8 mouse cellular contexts compared by ENCODE assay signal in the genomic region with DNA sequence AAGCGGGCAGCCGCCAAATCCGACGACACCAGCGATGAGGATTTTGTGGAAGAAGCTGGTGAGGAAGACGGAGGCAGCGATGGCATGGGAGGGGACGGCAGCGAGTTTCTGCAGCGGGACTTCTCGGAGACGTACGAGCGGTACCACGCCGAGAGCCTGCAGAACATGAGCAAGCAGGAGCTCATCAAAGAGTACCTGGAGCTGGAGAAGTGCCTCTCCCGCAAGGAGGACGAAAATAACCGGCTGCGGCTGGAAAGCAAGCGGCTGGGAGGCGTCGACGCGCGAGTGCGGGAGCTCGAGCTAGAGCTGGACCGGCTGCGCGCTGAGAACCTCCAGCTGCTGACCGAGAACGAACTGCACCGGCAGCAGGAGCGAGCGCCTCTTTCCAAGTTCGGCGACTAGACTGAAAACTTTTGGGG. TPM values are rescaled to one million over a fixed set of nuclear protein-coding genes. Genes with fewer than 3 reads are reported as not detected.
DNase-seq lines count a peak whose midpoint lies in the region; ATAC-seq and TF ChIP-seq lines count a peak whose summit lies in the region.

No protein-coding gene starts in this region.

- no peaks in the 10 kb centered on the region; the same call in 1 of the 2 replicates for H3K27me3 ChIP-seq in heart, embryonic 11.5 days (ENCODE audit: control insufficient read depth, insufficient read depth, low read length)
- H3K27me3 ChIP-seq in ES-Bruce4 (ENCODE audit: control insufficient read depth, insufficient read depth, low read length, poor library complexity, severe bottlenecking) = no peaks in the 10 kb centered on the region
- no peaks in the 10 kb centered on the region; the same call in 1 of the 2 replicates for H3K27me3 ChIP-seq in embryonic facial prominence, embryonic 12.5 days
- peaks cover 3% of the 10 kb centered on the region for H3K27me3 ChIP-seq in hindbrain, embryonic 16.5 days (replicated peaks; ENCODE audit: control insufficient read depth, insufficient read depth, low read length)
- H3K27me3 ChIP-seq in lung, embryonic 16.5 days (ENCODE audit: control insufficient read depth, insufficient read depth, low read depth, low read length) = no peaks in the 10 kb centered on the region
- no peaks in the 10 kb centered on the region for H3K27me3 ChIP-seq in small intestine, adult 2 months (ENCODE audit: control insufficient read depth, insufficient read depth, low read length)

- DNase-seq in heart, postnatal 25 days (ENCODE audit: low spot score) = no peak
- no peak for DNase-seq in MN1 (ENCODE audit: low spot score)

- TF ChIP-seq POLR2A in ES-Bruce4 (IDR thresholded peaks at IDR 0.05; ENCODE audit: insufficient read depth, low read length) = no peak
- no peak for TF ChIP-seq POLR2A in small intestine, adult 2 months (IDR thresholded peaks at IDR 0.05; ENCODE audit: low read depth, low read length)

- H3K36me3 ChIP-seq in heart, embryonic 11.5 days (ENCODE audit: control insufficient read depth, insufficient read depth, low read length) = no peaks in the 10 kb centered on the region
- no peaks in the 10 kb centered on the region; the same call in 1 of the 2 replicates for H3K36me3 ChIP-seq in ES-Bruce4 (ENCODE audit: control insufficient read depth, insufficient read depth, low read length, poor library complexity, severe bottlenecking)
- H3K36me3 ChIP-seq in embryonic facial prominence, embryonic 12.5 days = no peaks in the 10 kb centered on the region
- no peaks in the 10 kb centered on the region for H3K36me3 ChIP-seq in hindbrain, embryonic 16.5 days (ENCODE audit: control insufficient read depth, insufficient read depth, low read length)
- no peaks in the 10 kb centered on the region for H3K36me3 ChIP-seq in lung, embryonic 16.5 days (ENCODE audit: control insufficient read depth, insufficient read depth, low read length)
- H3K36me3 ChIP-seq in small intestine, adult 2 months (ENCODE audit: control insufficient read depth, insufficient read depth, low read length) = no peaks in the 10 kb centered on the region

- TF ChIP-seq CTCF in ES-Bruce4 (IDR thresholded peaks at IDR 0.05; ENCODE audit: low read depth, low read length) = no peak
- TF ChIP-seq CTCF in small intestine, adult 2 months (IDR thresholded peaks at IDR 0.05; ENCODE audit: extremely low read depth, insufficient read length, insufficient replicate concordance, low read depth, low read length) = no peak

- intact Hi-C loops in heart, postnatal 25 days (cut with DNase I) = loop anchor here (1.0 kb wide), 2 partner anchors 15 to 42 kb away; partner anchors contain the start of gene Hexim2

- H3K27ac ChIP-seq in heart, embryonic 11.5 days (ENCODE audit: low read depth, low read length) = 0 out of 2 replicates have a peak overlapping the region, but pooled peaks have one; percentile 82
- no peak overlapping the region for H3K27ac ChIP-seq in ES-Bruce4 (ENCODE audit: insufficient read depth, low read length)
- H3K27ac ChIP-seq in embryonic facial prominence, embryonic 12.5 days = peak overlapping the region; percentile 85; the same call in 1 of the 2 replicates
- H3K27ac ChIP-seq in hindbrain, embryonic 16.5 days (ENCODE audit: low read depth, low read length) = peak overlapping the region; percentile 90
- H3K27ac ChIP-seq in lung, embryonic 16.5 days (ENCODE audit: low read length) = peak overlapping the region; percentile 86
- H3K27ac ChIP-seq in small intestine, adult 2 months (ENCODE audit: insufficient read depth, low read depth, low read length) = peak overlapping the region; percentile 34

- TF ChIP-seq EP300 in ES-Bruce4 (IDR thresholded peaks at IDR 0.05; ENCODE audit: insufficient read depth, low read depth, low read length) = no peak

- H3K4me1 ChIP-seq in heart, embryonic 11.5 days (ENCODE audit: control insufficient read depth, insufficient read depth, low read length) = peaks cover 9% of the 10 kb centered on the region; the same call in 1 of the 2 replicates
- H3K4me1 ChIP-seq in ES-Bruce4 (ENCODE audit: control insufficient read depth, insufficient read depth, low read length) = peaks cover 2% of the 10 kb centered on the region
- peaks cover 15% of the 10 kb centered on the region for H3K4me1 ChIP-seq in embryonic facial prominence, embryonic 12.5 days
- peaks cover 14% of the 10 kb centered on the region for H3K4me1 ChIP-seq in hindbrain, embryonic 16.5 days (ENCODE audit: control insufficient read depth, insufficient read depth, low read depth, low read length)
- H3K4me1 ChIP-seq in lung, embryonic 16.5 days (replicated peaks; ENCODE audit: control insufficient read depth, insufficient read depth, low read length) = peaks cover 14% of the 10 kb centered on the region
- peaks cover 5% of the 10 kb centered on the region; the same call in 1 of the 2 replicates for H3K4me1 ChIP-seq in small intestine, adult 2 months (ENCODE audit: control insufficient read depth, insufficient read depth, insufficient read length, low read length)

- H3K9me3 ChIP-seq in heart, embryonic 11.5 days (replicated peaks; ENCODE audit: control insufficient read depth, low read length) = no peaks in the 10 kb centered on the region
- no peaks in the 10 kb centered on the region for H3K9me3 ChIP-seq in ES-Bruce4 (replicated peaks; ENCODE audit: control insufficient read depth, insufficient read depth, low read length, poor library complexity, severe bottlenecking)
- H3K9me3 ChIP-seq in embryonic facial prominence, embryonic 12.5 days = no peaks in the 10 kb centered on the region
- no peaks in the 10 kb centered on the region for H3K9me3 ChIP-seq in hindbrain, embryonic 16.5 days (ENCODE audit: control insufficient read depth, low read length)
- no peaks in the 10 kb centered on the region for H3K9me3 ChIP-seq in lung, embryonic 16.5 days (ENCODE audit: control insufficient read depth, low read length)

- no peak for ATAC-seq in heart, embryonic 11.5 days (replicated peaks; ENCODE audit: insufficient number of reproducible peaks, low FRiP score, low TSS enrichment)
- ATAC-seq in embryonic facial prominence, embryonic 12.5 days (ENCODE audit: insufficient number of reproducible peaks, insufficient read depth, low FRiP score, low TSS enrichment) = no peak
- ATAC-seq in hindbrain, embryonic 16.5 days = no peak
- ATAC-seq in lung, embryonic 16.5 days (ENCODE audit: low read depth) = no peak

- peak overlapping the region; percentile 72 for H3K9ac ChIP-seq in heart, embryonic 11.5 days (ENCODE audit: low read depth, low read length)
- peak overlapping the region; percentile 76 for H3K9ac ChIP-seq in ES-Bruce4 (ENCODE audit: low read depth, poor library complexity, severe bottlenecking)
- peak overlapping the region; percentile 74 for H3K9ac ChIP-seq in embryonic facial prominence, embryonic 12.5 days
- H3K9ac ChIP-seq in hindbrain, embryonic 16.5 days (ENCODE audit: low read depth, low read length) = peak overlapping the region; percentile 77
- H3K9ac ChIP-seq in lung, embryonic 16.5 days (ENCODE audit: low read length) = peak overlapping the region; percentile 78

- H3K4me3 ChIP-seq in heart, embryonic 11.5 days (ENCODE audit: low read depth, low read length) = peak overlapping the region; percentile 58
- peak overlapping the region; percentile 72 for H3K4me3 ChIP-seq in ES-Bruce4 (ENCODE audit: low read depth, low read length)
- peak overlapping the region; percentile 66 for H3K4me3 ChIP-seq in embryonic facial prominence, embryonic 12.5 days
- peak overlapping the region; percentile 64 for H3K4me3 ChIP-seq in hindbrain, embryonic 16.5 days (ENCODE audit: low read length)
- H3K4me3 ChIP-seq in lung, embryonic 16.5 days (ENCODE audit: low read length) = peak overlapping the region; percentile 79
- H3K4me3 ChIP-seq in small intestine, adult 2 months (ENCODE audit: low read depth, low read length) = peak overlapping the region; percentile 82

- under 1% methylated on average over 38 of the region's 38 CpGs for WGBS in heart, embryonic 11.5 days (ENCODE audit: insufficient replicate concordance)
- under 1% methylated on average over 38 of the region's 38 CpGs for WGBS in embryonic facial prominence, embryonic 12.5 days
- under 1% methylated on average over 38 of the region's 38 CpGs for WGBS in hindbrain, embryonic 16.5 days
- WGBS in lung, embryonic 16.5 days = under 1% methylated on average over 38 of the region's 38 CpGs
- WGBS in small intestine, adult 2 months = under 1% methylated on average over 38 of the region's 38 CpGs

- peak overlapping the region; percentile 77 for H3K4me2 ChIP-seq in heart, embryonic 11.5 days
- peak overlapping the region; percentile 91 for H3K4me2 ChIP-seq in embryonic facial prominence, embryonic 12.5 days (replicated peaks)
- peak overlapping the region; percentile 76 for H3K4me2 ChIP-seq in hindbrain, embryonic 16.5 days (ENCODE audit: low read length)
- H3K4me2 ChIP-seq in lung, embryonic 16.5 days (ENCODE audit: low read depth, low read length) = peak overlapping the region; percentile 92

RNA-seq across cellular contexts. Expression of gene Hexim1, which starts 1.6 kb away (rescaled TPM):
- polyA plus RNA-seq in heart, embryonic 11.5 days (2014; fragmentation: Nextera tagmentation; extraction: Ambion mirVana) = 4.2 and 4.4 TPM in 2 replicates
- total RNA-seq in heart, postnatal 25 days (2021) = 10 to 100 TPM; 17.5 to 18.8 TPM
- 17.2 and 20.1 TPM in 2 replicates for polyA plus RNA-seq in ES-Bruce4 (2011; ENCODE audit: insufficient read depth, insufficient read length, low read depth, missing spikeins)
- 4.0 and 4.2 TPM in 2 replicates for polyA plus RNA-seq in embryonic facial prominence, embryonic 12.5 days (2016; fragmentation: Nextera tagmentation; extraction: Ambion mirVana)
- 4.1 and 4.7 TPM in 2 replicates for polyA plus RNA-seq in hindbrain, embryonic 16.5 days (2015; fragmentation: Nextera tagmentation; extraction: Ambion mirVana)
- polyA plus RNA-seq in lung, embryonic 16.5 days (2015; fragmentation: Nextera tagmentation; extraction: Ambion mirVana) = 4.6 and 5.2 TPM in 2 replicates
- polyA plus RNA-seq in small intestine, adult 2 months (2012; rRNA removed) = 4.3 and 11.4 TPM in 2 replicates

RNA-seq across cellular contexts. Expression of gene Hexim2, which starts 14.6 kb away (rescaled TPM):
- 3.5 and 5.6 TPM in 2 replicates for polyA plus RNA-seq in heart, embryonic 11.5 days (2014; fragmentation: Nextera tagmentation; extraction: Ambion mirVana)
- 1 to 10 TPM; 1.3 to 2.3 TPM for total RNA-seq in heart, postnatal 25 days (2021)
- 1.7 and 4.5 TPM in 2 replicates for polyA plus RNA-seq in ES-Bruce4 (2011; ENCODE audit: insufficient read depth, insufficient read length, low read depth, missing spikeins)
- 13.5 and 13.8 TPM in 2 replicates for polyA plus RNA-seq in embryonic facial prominence, embryonic 12.5 days (2016; fragmentation: Nextera tagmentation; extraction: Ambion mirVana)
- polyA plus RNA-seq in hindbrain, embryonic 16.5 days (2015; fragmentation: Nextera tagmentation; extraction: Ambion mirVana) = 27.7 and 30.2 TPM in 2 replicates
- 8.7 and 10.1 TPM in 2 replicates for polyA plus RNA-seq in lung, embryonic 16.5 days (2015; fragmentation: Nextera tagmentation; extraction: Ambion mirVana)
- polyA plus RNA-seq in small intestine, adult 2 months (2012; rRNA removed) = 0.86 and 2.2 TPM in 2 replicates

RNA-seq across cellular contexts. Expression of gene Acbd4, which starts 16.1 kb away (rescaled TPM):
- polyA plus RNA-seq in heart, embryonic 11.5 days (2014; fragmentation: Nextera tagmentation; extraction: Ambion mirVana) = 11.2 and 11.8 TPM in 2 replicates
- total RNA-seq in heart, postnatal 25 days (2021) = 10 to 100 TPM; 36.7 to 39.0 TPM
- polyA plus RNA-seq in ES-Bruce4 (2011; ENCODE audit: insufficient read depth, insufficient read length, low read depth, missing spikeins) = 15.0 and 19.4 TPM in 2 replicates
- polyA plus RNA-seq in embryonic facial prominence, embryonic 12.5 days (2016; fragmentation: Nextera tagmentation; extraction: Ambion mirVana) = 9.7 and 11.2 TPM in 2 replicates
- polyA plus RNA-seq in hindbrain, embryonic 16.5 days (2015; fragmentation: Nextera tagmentation; extraction: Ambion mirVana) = 14.2 and 16.4 TPM in 2 replicates
- 22.8 and 28.7 TPM in 2 replicates for polyA plus RNA-seq in lung, embryonic 16.5 days (2015; fragmentation: Nextera tagmentation; extraction: Ambion mirVana)
- 89.3 and 234 TPM in 2 replicates for polyA plus RNA-seq in small intestine, adult 2 months (2012; rRNA removed)

RNA-seq across cellular contexts. Expression of gene Plcd3, which starts 16.1 kb away (rescaled TPM):
- 3.0 and 3.5 TPM in 2 replicates for polyA plus RNA-seq in heart, embryonic 11.5 days (2014; fragmentation: Nextera tagmentation; extraction: Ambion mirVana)
- total RNA-seq in heart, postnatal 25 days (2021) = 10 to 100 TPM; 14.7 to 16.3 TPM
- polyA plus RNA-seq in ES-Bruce4 (2011; ENCODE audit: insufficient read depth, insufficient read length, low read depth, missing spikeins) = 14.7 and 17.5 TPM in 2 replicates
- 3.9 and 4.2 TPM in 2 replicates for polyA plus RNA-seq in embryonic facial prominence, embryonic 12.5 days (2016; fragmentation: Nextera tagmentation; extraction: Ambion mirVana)
- polyA plus RNA-seq in hindbrain, embryonic 16.5 days (2015; fragmentation: Nextera tagmentation; extraction: Ambion mirVana) = 4.7 and 4.9 TPM in 2 replicates
- 3.1 and 3.3 TPM in 2 replicates for polyA plus RNA-seq in lung, embryonic 16.5 days (2015; fragmentation: Nextera tagmentation; extraction: Ambion mirVana)
- polyA plus RNA-seq in small intestine, adult 2 months (2012; rRNA removed) = 3.1 and 4.8 TPM in 2 replicates

RNA-seq across cellular contexts. Expression of gene Fmnl1, which starts 53.3 kb away (rescaled TPM):
- 0.79 and 1.1 TPM in 2 replicates for polyA plus RNA-seq in heart, embryonic 11.5 days (2014; fragmentation: Nextera tagmentation; extraction: Ambion mirVana)
- 10 to 100 TPM; 15.1 to 18.2 TPM for total RNA-seq in heart, postnatal 25 days (2021)
- polyA plus RNA-seq in ES-Bruce4 (2011; ENCODE audit: insufficient read depth, insufficient read length, low read depth, missing spikeins) = 1.7 and 4.9 TPM in 2 replicates
- polyA plus RNA-seq in embryonic facial prominence, embryonic 12.5 days (2016; fragmentation: Nextera tagmentation; extraction: Ambion mirVana) = 0.97 and 1.8 TPM in 2 replicates
- 7.6 and 8.6 TPM in 2 replicates for polyA plus RNA-seq in hindbrain, embryonic 16.5 days (2015; fragmentation: Nextera tagmentation; extraction: Ambion mirVana)
- 2.9 and 3.0 TPM in 2 replicates for polyA plus RNA-seq in lung, embryonic 16.5 days (2015; fragmentation: Nextera tagmentation; extraction: Ambion mirVana)
- 7.1 and 8.4 TPM in 2 replicates for polyA plus RNA-seq in small intestine, adult 2 months (2012; rRNA removed)
